Mouse (Mus musculus) bone marrow, adult 2 months (tissue): ENCODE measurements around the gene Pogk.

Experiments
- CTCF ChIP-seq: fragments of 200-500 bp; IDR thresholded peaks from 2 replicates; pipeline ENCODE4 v1.5.1; 2011; ENCODE audit warnings: low read length, control low read depth; ENCODE audit not compliant: control insufficient read depth, insufficient read depth
- POLR2A ChIP-seq: fragments of 200-500 bp; IDR thresholded peaks from 2 replicates; pipeline ENCODE4 v1.6.1; 2011; ENCODE audit warnings: low read depth, mild to moderate bottlenecking, control low read depth, low read length, borderline replicate concordance; ENCODE audit not compliant: control insufficient read depth

- TF ChIP-seq CTCF, result no peak
- no peak for TF ChIP-seq POLR2A
Observed at GRCm38 (mm10) chr1:166396381-166396780, 13.3 kb downstream of the Pogk start.
